26 mouse cellular contexts compared by ENCODE assay signal in genomic region chr11:31745866-31746248, GRCm38 (mm10).
A peak's percentile ranks its signal among the peaks of the same experiment; 100 is the strongest.
DNase-seq lines count a peak whose midpoint lies in the region; ATAC-seq and TF ChIP-seq lines count a peak whose summit lies in the region.
"Had no signal": no experiment of that assay in that cellular context is flagged by ENCODE, and none has a peak within 500 bp of the region (broad histone marks: within the 10 kb centered on the region; RNA-seq: fewer than 3 reads in every experiment).

No protein-coding gene starts in this region.

- no peak for ATAC-seq in forebrain, embryonic 11.5 days (replicated peaks; ENCODE audit: low FRiP score)
- peak; percentile 51; the same call in 1 of the 2 replicates for ATAC-seq in stomach, embryonic 14.5 days (ENCODE audit: insufficient number of reproducible peaks, insufficient read depth, low FRiP score, low read depth)
- no peak for ATAC-seq in stomach, postnatal 0 days (ENCODE audit: low FRiP score, low TSS enrichment)
- ATAC-seq: activated CD4-positive, CD25-positive, alpha-beta regulatory T cell, adult 4 months; forebrain, embryonic 14.5 days; hindbrain, postnatal 0 days; Patski had no signal

- H3K4me3 ChIP-seq in forebrain, embryonic 10.5 days = no peak overlapping the region
- H3K4me3 ChIP-seq in forebrain, embryonic 11.5 days (ENCODE audit: low read depth, low read length) = no peak overlapping the region
- no peak overlapping the region for H3K4me3 ChIP-seq in stomach, embryonic 14.5 days (ENCODE audit: low read depth, low read length)
- H3K4me3 ChIP-seq in stomach, postnatal 0 days (ENCODE audit: low read depth, low read length) = no peak overlapping the region
- H3K4me3 ChIP-seq: embryonic facial prominence, embryonic 13.5 days; erythroblast, embryonic 14.5 days; heart, embryonic 15.5 days; limb, embryonic 10.5 days; neural tube, embryonic 13.5 days; stomach, embryonic 15.5 days had no signal

- no peaks in the 10 kb centered on the region for H3K27me3 ChIP-seq in forebrain, embryonic 10.5 days (ENCODE audit: poor library complexity, severe bottlenecking)
- no peaks in the 10 kb centered on the region for H3K27me3 ChIP-seq in forebrain, embryonic 11.5 days (ENCODE audit: control insufficient read depth, insufficient read depth, low read length)
- no peaks in the 10 kb centered on the region for H3K27me3 ChIP-seq in stomach, embryonic 14.5 days (ENCODE audit: control insufficient read depth, insufficient read depth, low read length)
- H3K27me3 ChIP-seq in stomach, postnatal 0 days (ENCODE audit: control insufficient read depth, insufficient read depth, low read length) = no peaks in the 10 kb centered on the region
- H3K27me3 ChIP-seq: embryonic facial prominence, embryonic 13.5 days; heart, embryonic 15.5 days; neural tube, embryonic 13.5 days; Patski; stomach, embryonic 15.5 days had no signal

- no peak for TF ChIP-seq EP300 in stomach, postnatal 0 days (optimal IDR thresholded peaks at IDR 0.05)

- 39% methylated on average over 5 of the region's 5 CpGs for WGBS in forebrain, embryonic 10.5 days
- WGBS in forebrain, embryonic 11.5 days = 37% methylated on average over 5 of the region's 5 CpGs
- 52% methylated on average over 5 of the region's 5 CpGs for WGBS in stomach, embryonic 14.5 days
- 35% methylated on average over 5 of the region's 5 CpGs for WGBS in stomach, postnatal 0 days

- H3K4me1 ChIP-seq in forebrain, embryonic 10.5 days = peaks cover 58% of the 10 kb centered on the region
- peaks cover 7% of the 10 kb centered on the region; the same call in 1 of the 2 replicates for H3K4me1 ChIP-seq in forebrain, embryonic 11.5 days (replicated peaks; ENCODE audit: control insufficient read depth, insufficient read depth, low read length)
- H3K4me1 ChIP-seq in stomach, embryonic 14.5 days (ENCODE audit: control insufficient read depth, insufficient read depth, low read length) = no peaks in the 10 kb centered on the region
- H3K4me1 ChIP-seq in stomach, postnatal 0 days (replicated peaks; ENCODE audit: control insufficient read depth, insufficient read depth) = no peaks in the 10 kb centered on the region
- H3K4me1 ChIP-seq: embryonic facial prominence, embryonic 13.5 days; heart, embryonic 15.5 days had no signal

- H3K9me3 ChIP-seq in forebrain, embryonic 10.5 days = no peaks in the 10 kb centered on the region
- no peaks in the 10 kb centered on the region for H3K9me3 ChIP-seq in forebrain, embryonic 11.5 days (ENCODE audit: control insufficient read depth, low read length)
- H3K9me3 ChIP-seq in stomach, embryonic 14.5 days (ENCODE audit: control insufficient read depth, low read depth, low read length) = no peaks in the 10 kb centered on the region
- no peaks in the 10 kb centered on the region for H3K9me3 ChIP-seq in stomach, postnatal 0 days (ENCODE audit: control insufficient read depth, low read length)
- H3K9me3 ChIP-seq: embryonic facial prominence, embryonic 13.5 days; heart, embryonic 15.5 days; limb, embryonic 10.5 days; neural tube, embryonic 13.5 days; stomach, embryonic 15.5 days had no signal

- DNase-seq in forebrain, embryonic 10.5 days (ENCODE audit: extremely low spot score, low spot score) = no peak
- no peak for DNase-seq in forebrain, embryonic 11.5 days (ENCODE audit: low spot score)
- DNase-seq in kidney, postnatal 14 days = peak; percentile 42
- DNase-seq in kidney, postnatal 4 days = no peak
- no peak for DNase-seq in stomach, postnatal 0 days (ENCODE audit: low spot score)
- DNase-seq in layer of hippocampus, postnatal 25 days (ENCODE audit: extremely low spot score in 1 of 2, low spot score in 1 of 2) = no peak
- no peak for DNase-seq in Muller cell, postnatal 12 days (ENCODE audit: inconsistent ontology term)
- DNase-seq: adrenal gland, postnatal 14 days; cerebellum, adult 2 months; cerebellum, postnatal 36 days; embryo, embryonic 11 days; heart, postnatal 36 days; layer of hippocampus, adult 9-11 months; liver; lung, postnatal 4 days had no signal

- TF ChIP-seq CTCF in stomach, postnatal 0 days (IDR thresholded peaks at IDR 0.05; ENCODE audit: low read depth) = no peak

- H3K27ac ChIP-seq in forebrain, embryonic 10.5 days = peak overlapping the region; percentile 70; the same call in 1 of the 2 replicates
- no peak overlapping the region for H3K27ac ChIP-seq in forebrain, embryonic 11.5 days (ENCODE audit: low read depth, low read length)
- no peak overlapping the region for H3K27ac ChIP-seq in stomach, embryonic 14.5 days (ENCODE audit: low read length)
- no peak overlapping the region for H3K27ac ChIP-seq in stomach, postnatal 0 days (replicated peaks)
- H3K27ac ChIP-seq: embryonic facial prominence, embryonic 13.5 days; heart, embryonic 15.5 days; hindbrain, postnatal 0 days; neural tube, embryonic 13.5 days had no signal

- no peak overlapping the region for H3K9ac ChIP-seq in forebrain, embryonic 11.5 days (ENCODE audit: low read length)
- no peak overlapping the region for H3K9ac ChIP-seq in stomach, embryonic 14.5 days (replicated peaks; ENCODE audit: low read depth, low read length)
- H3K9ac ChIP-seq in stomach, postnatal 0 days (ENCODE audit: low read length) = no peak overlapping the region
- H3K9ac ChIP-seq: embryonic facial prominence, embryonic 13.5 days; heart, embryonic 15.5 days; neural tube, embryonic 13.5 days; stomach, embryonic 15.5 days had no signal

- H3K4me2 ChIP-seq in forebrain, embryonic 11.5 days (ENCODE audit: low read depth, low read length, severe bottlenecking) = no peak overlapping the region
- no peak overlapping the region for H3K4me2 ChIP-seq in stomach, embryonic 14.5 days (replicated peaks; ENCODE audit: low read depth, low read length)
- no peak overlapping the region for H3K4me2 ChIP-seq in stomach, postnatal 0 days (replicated peaks; ENCODE audit: low read depth)
- H3K4me2 ChIP-seq: embryonic facial prominence, embryonic 13.5 days; heart, embryonic 15.5 days; neural tube, embryonic 13.5 days; stomach, embryonic 15.5 days had no signal

- H3K36me3 ChIP-seq in forebrain, embryonic 10.5 days (replicated peaks) = no peaks in the 10 kb centered on the region
- no peaks in the 10 kb centered on the region for H3K36me3 ChIP-seq in forebrain, embryonic 11.5 days (ENCODE audit: control insufficient read depth, insufficient read depth, low read length)
- no peaks in the 10 kb centered on the region for H3K36me3 ChIP-seq in stomach, embryonic 14.5 days (ENCODE audit: control insufficient read depth, insufficient read depth, low read length)
- H3K36me3 ChIP-seq in stomach, postnatal 0 days (ENCODE audit: control insufficient read depth, insufficient read depth, low read length) = no peaks in the 10 kb centered on the region
- H3K36me3 ChIP-seq: embryonic facial prominence, embryonic 13.5 days; heart, embryonic 15.5 days; limb, embryonic 10.5 days; neural tube, embryonic 13.5 days; stomach, embryonic 15.5 days had no signal
